Mouse (Mus musculus) lung, postnatal 0 days (tissue): ENCODE measurements around the gene Ppp1r15b. TPM values are rescaled to one million over a fixed set of nuclear protein-coding genes. Genes with fewer than 3 reads are reported as not detected.
A peak's percentile ranks its signal among the peaks of the same experiment; 100 is the strongest.

ENCODE experiments used
- ATAC-seq: fragments of 200-750 bp; cut with Nextera tagmentation; 2 replicates; pipeline ENCODE4 v1.8.0; 2017; ENCODE audit warnings: moderate library complexity
- DNase-seq: peaks from one replicate; pipeline ENCODE4 v3.0.0-alpha.2; 2016; ENCODE audit warnings: low spot score
- H3K27ac ChIP-seq: fragments of 300-500 bp; sonication (generic); 2 replicates; pipeline ENCODE4 v1.5.1; 2014; ENCODE audit warnings: antibody characterized with exemption, mild to moderate bottlenecking, low read length, mixed read lengths
- H3K27me3 ChIP-seq: fragments of 300-500 bp; sonication (generic); replicated peaks from 2 replicates; pipeline ENCODE4 v1.6.1; 2014; ENCODE audit warnings: low read length, mixed read lengths; ENCODE audit not compliant: insufficient read depth
- H3K36me3 ChIP-seq: fragments of 300-500 bp; sonication (generic); 2 replicates; pipeline ENCODE4 v1.6.1; 2014; ENCODE audit warnings: low read length, mixed read lengths; ENCODE audit not compliant: insufficient read depth
- H3K4me1 ChIP-seq: fragments of 300-500 bp; sonication (generic); 2 replicates; pipeline ENCODE4 v1.6.1; 2014; ENCODE audit warnings: antibody characterized with exemption, low read depth, low read length, mixed read lengths; ENCODE audit not compliant: insufficient read depth
- H3K4me2 ChIP-seq: fragments of 300-500 bp; sonication (generic); replicated peaks from 2 replicates; pipeline ENCODE4 v1.6.1; 2014; ENCODE audit warnings: low read depth, mild to moderate bottlenecking, low read length, moderate library complexity, mixed read lengths
- H3K4me3 ChIP-seq: fragments of 300-500 bp; sonication (generic); 2 replicates; pipeline ENCODE4 v1.5.1; 2014; ENCODE audit warnings: low read depth, low read length
- H3K9ac ChIP-seq: fragments of 300-500 bp; sonication (generic); replicated peaks from 2 replicates; pipeline ENCODE4 v1.6.1; 2014; ENCODE audit warnings: low read depth, mild to moderate bottlenecking
- H3K9me3 ChIP-seq: fragments of 300-500 bp; sonication (generic); 2 replicates; pipeline ENCODE4 v1.6.1; 2016; ENCODE audit warnings: low read length, mixed read lengths
- CTCF ChIP-seq: IDR thresholded peaks from 2 replicates; pipeline ENCODE4 v1.5.1; 2016; ENCODE audit warnings: antibody characterized with exemption, mild to moderate bottlenecking
- EP300 ChIP-seq: IDR thresholded peaks from 2 replicates; pipeline ENCODE4 v1.6.1; 2016; ENCODE audit warnings: antibody characterized with exemption, mild to moderate bottlenecking, control low read depth
- WGBS: fragments of 180-500 bp; shearing (Covaris S2); extraction: QIAGEN DNeasy Blood & Tissue Kit; methylation state at CpG from one replicate; pipeline ENCODE4 v1.1.7; 2014; 5-methylcytosine and 5-hydroxymethylcytosine counted together
- polyA plus RNA-seq: library from polyadenylated mRNA; unstranded; fragments of >200 nt; fragmentation: Nextera tagmentation; extraction: Ambion mirVana; gene quantifications from 2 replicates; pipeline ENCODE4 v1.2.1, GENCODE M21; 2015

Gene Ppp1r15b
- polyA plus RNA-seq, 1 experiment from 2014 or later = 19.5 TPM

DNA sequence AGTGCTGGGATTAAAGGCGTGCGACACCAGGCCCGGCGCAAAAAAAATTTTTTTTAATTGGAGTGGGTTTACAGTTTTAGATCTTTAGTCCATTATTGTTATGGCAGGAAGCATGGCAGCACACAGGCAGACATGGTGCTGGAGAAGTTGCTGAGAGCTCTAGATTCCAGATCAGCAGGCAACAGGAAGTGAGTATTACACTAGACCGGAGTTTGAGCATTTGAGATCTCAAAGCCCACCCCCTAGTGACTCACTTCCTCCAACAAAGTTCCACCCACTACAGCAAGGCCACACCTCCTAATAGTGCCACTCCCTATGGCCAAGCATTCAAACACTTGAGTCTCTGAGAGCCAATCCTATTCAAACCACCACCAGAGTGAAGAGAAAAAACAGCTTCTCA lies 12.8 kb upstream of the Ppp1r15b start:
- H3K27ac ChIP-seq = no peak overlapping the region
- peak; percentile 69 for ATAC-seq
- 81% methylated on average over 5 of the region's 5 CpGs for WGBS
- TF ChIP-seq CTCF = no peak; the same call in 1 of the 2 replicates
- peak; percentile 76 for DNase-seq
- no peak overlapping the region for H3K4me3 ChIP-seq
- no peak overlapping the region for H3K4me2 ChIP-seq
- H3K9me3 ChIP-seq = no peaks in the 10 kb centered on the region
- H3K9ac ChIP-seq = no peak overlapping the region
- H3K4me1 ChIP-seq = peaks cover 7% of the 10 kb centered on the region; the same call in 1 of the 2 replicates
- H3K36me3 ChIP-seq = no peaks in the 10 kb centered on the region
- no peaks in the 10 kb centered on the region for H3K27me3 ChIP-seq

DNA sequence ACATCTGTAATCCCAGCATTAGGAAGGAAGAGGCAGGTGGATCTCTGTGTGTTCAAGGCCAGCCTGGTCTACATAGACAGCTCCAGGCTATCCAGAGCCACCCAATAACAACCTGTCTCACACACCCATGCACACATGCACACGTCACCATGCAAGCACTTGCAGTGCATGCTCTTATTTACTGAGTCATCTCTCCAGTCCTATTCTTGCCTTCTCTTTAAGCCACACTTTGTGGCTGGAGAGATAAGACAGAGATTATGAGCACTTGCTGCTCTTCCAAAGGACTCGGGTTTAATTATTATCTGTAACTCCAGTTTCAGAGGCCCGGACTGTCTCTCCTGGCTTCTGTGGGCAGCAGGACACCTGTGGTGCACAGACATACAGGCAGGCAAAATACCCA lies 12.1 kb upstream of the Ppp1r15b start:
- Histone ChIP-seq H3K27ac (no peak overlapping the region), H3K4me2 (no peak overlapping the region), H3K4me1 (peaks cover 7% of the 10 kb centered on the region; the same call in 1 of the 2 replicates), H3K4me3 (no peak overlapping the region), H3K9me3 (no peaks in the 10 kb centered on the region), H3K27me3 (no peaks in the 10 kb centered on the region), H3K36me3 (no peaks in the 10 kb centered on the region), H3K9ac (no peak overlapping the region)
- DNase-seq (no peak), ATAC-seq (no peak)
- no peak for TF ChIP-seq EP300
- no peak for TF ChIP-seq CTCF
- 57% methylated on average over 3 of the region's 3 CpGs for WGBS

DNA sequence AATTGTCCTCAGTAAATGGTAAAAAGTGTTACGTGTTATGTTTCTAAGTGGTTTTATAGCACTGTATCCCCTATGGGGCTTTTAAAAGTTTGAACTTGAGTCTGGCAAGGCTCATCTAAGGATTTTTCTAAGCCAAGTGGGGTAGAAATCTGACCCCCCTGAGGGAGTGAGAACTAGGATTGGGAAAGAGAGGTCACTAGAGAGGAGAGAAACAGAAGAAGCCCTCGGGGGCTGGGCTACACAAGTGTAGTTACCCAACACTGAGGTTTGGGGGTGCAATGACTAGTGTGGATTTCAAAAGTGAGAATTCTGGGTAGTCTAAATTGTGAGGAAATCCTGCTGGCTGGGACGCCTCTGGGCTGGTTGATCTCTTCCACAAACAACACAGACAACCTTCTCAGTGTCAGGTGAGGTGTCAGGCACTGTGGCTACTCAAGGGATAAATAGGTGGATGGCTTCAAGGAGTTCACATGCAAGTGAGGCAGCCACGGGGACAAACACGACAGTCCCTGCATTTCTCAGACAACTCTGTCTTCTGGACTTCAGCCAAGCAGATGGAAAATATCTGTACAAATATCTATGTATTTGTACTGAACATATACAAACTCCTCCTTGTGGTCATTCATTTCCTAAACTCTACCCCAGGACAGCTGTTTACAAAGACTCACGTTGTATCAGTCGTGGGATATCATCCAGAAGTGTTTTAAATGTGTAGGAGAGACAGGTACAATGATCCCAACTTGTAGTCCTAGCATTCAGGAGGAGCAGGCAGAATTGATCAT lies 10.8 kb upstream of the Ppp1r15b start:
- Histone ChIP-seq H3K36me3 (no peaks in the 10 kb centered on the region), H3K27ac (peak overlapping the region; percentile 29; the same call in 1 of the 2 replicates), H3K4me2 (no peak overlapping the region), H3K4me3 (no peak overlapping the region), H3K4me1 (peaks cover 7% of the 10 kb centered on the region; the same call in 1 of the 2 replicates), H3K9ac (no peak overlapping the region), H3K9me3 (no peaks in the 10 kb centered on the region), H3K27me3 (no peaks in the 10 kb centered on the region)
- 24% methylated on average over 7 of the region's 7 CpGs for WGBS
- DNase-seq (peak; percentile 91), ATAC-seq (peak; percentile 86)
- TF ChIP-seq EP300 (no peak), CTCF (peak; percentile 22)

DNA sequence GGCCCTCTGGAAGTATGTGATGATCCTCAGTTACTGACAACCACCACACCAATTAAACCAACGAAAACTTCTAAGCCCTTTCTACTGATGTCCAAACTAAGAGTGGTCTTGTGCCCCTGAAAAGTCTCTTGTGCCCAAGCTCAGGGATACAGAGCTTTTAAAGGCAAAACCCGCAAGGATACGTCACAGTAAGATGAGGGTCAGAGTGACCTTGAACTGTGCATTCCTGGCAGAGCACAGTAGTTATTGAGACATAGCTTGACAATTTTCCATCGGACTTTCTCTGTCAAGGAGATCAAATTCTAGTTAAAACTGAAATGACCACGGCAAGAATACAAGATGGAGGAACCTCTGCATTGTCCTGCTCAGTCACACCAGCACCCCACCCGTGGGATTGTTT lies 9.7 kb upstream of the Ppp1r15b start:
- H3K27ac ChIP-seq = no peak overlapping the region
- H3K36me3 ChIP-seq = no peaks in the 10 kb centered on the region
- ATAC-seq = no peak
- no peak overlapping the region for H3K4me2 ChIP-seq
- H3K4me3 ChIP-seq = no peak overlapping the region
- no peak for TF ChIP-seq EP300
- TF ChIP-seq CTCF = no peak
- no peaks in the 10 kb centered on the region for H3K9me3 ChIP-seq
- H3K4me1 ChIP-seq = peaks cover 7% of the 10 kb centered on the region; the same call in 1 of the 2 replicates
- no peak overlapping the region for H3K9ac ChIP-seq
- DNase-seq = peak; percentile 28
- H3K27me3 ChIP-seq = no peaks in the 10 kb centered on the region
- WGBS = 38% methylated on average over 6 of the region's 6 CpGs

DNA sequence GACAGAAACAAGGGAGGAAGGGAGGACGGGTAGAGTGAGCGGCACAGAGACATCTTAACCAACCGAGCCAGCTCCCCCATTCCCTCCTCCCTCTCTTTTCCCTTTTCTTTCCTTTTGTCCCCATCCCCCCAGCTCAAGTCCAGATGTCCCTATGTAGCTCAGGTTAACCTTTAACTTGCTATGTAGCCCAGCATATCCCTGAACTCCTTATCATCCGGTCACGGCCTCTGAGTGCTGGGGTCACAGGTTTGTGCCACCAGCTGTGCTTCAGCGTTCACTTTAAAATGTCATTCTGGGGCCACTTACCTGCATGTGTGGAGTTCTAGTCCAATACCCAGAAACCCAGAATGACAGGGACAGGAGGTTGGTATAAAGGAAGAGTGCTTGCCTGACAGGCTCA lies 6.8 kb upstream of the Ppp1r15b start:
- Histone ChIP-seq H3K4me3 (no peak overlapping the region), H3K27me3 (no peaks in the 10 kb centered on the region), H3K36me3 (no peaks in the 10 kb centered on the region), H3K9ac (no peak overlapping the region), H3K4me2 (no peak overlapping the region), H3K4me1 (peaks cover 7% of the 10 kb centered on the region; the same call in 1 of the 2 replicates), H3K27ac (no peak overlapping the region), H3K9me3 (no peaks in the 10 kb centered on the region)
- TF ChIP-seq EP300 = no peak
- TF ChIP-seq CTCF = no peak
- DNase-seq (no peak), ATAC-seq (no peak)
- WGBS = 72% methylated on average over 5 of the region's 6 CpGs

- H3K4me1 ChIP-seq = no peaks in the 10 kb centered on the region; the same call in 1 of the 2 replicates
- no peaks in the 10 kb centered on the region for H3K36me3 ChIP-seq
- TF ChIP-seq EP300 (no peak), CTCF (peak; percentile 37; the same call in 1 of the 2 replicates)
- no peak overlapping the region for H3K4me2 ChIP-seq
- DNase-seq (no peak), ATAC-seq (no peak)
- no peak overlapping the region for H3K4me3 ChIP-seq
- H3K27ac ChIP-seq = no peak overlapping the region
- no peaks in the 10 kb centered on the region for H3K27me3 ChIP-seq
- H3K9ac ChIP-seq = no peak overlapping the region
- WGBS = 85% methylated on average over 9 of the region's 9 CpGs
- no peaks in the 10 kb centered on the region for H3K9me3 ChIP-seq
These were observed 5.1 kb upstream of the Ppp1r15b start for GRCm38 (mm10) chr1:133125640-133126364.
